Mouse (Mus musculus) spleen, adult 2 months (tissue): ENCODE measurements around the gene Sept11.

Experiments
- CTCF ChIP-seq: fragments of 200-500 bp; IDR thresholded peaks from 2 replicates; pipeline ENCODE4 v1.5.1; 2011; ENCODE audit warnings: mild to moderate bottlenecking, inconsistent platforms; ENCODE audit not compliant: insufficient read depth, insufficient read length, insufficient replicate concordance; ENCODE audit errors: extremely low read depth
- POLR2A ChIP-seq: fragments of 200-500 bp; IDR thresholded peaks from 2 replicates; pipeline ENCODE4 v1.6.1; 2011; ENCODE audit warnings: low read depth, low read length, inconsistent platforms

- TF ChIP-seq CTCF (no peak), POLR2A (no peak)
Observed at GRCm38 (mm10) chr5:93049971-93050370, 43.3 kb upstream of the Sept11 start.
